Mouse (Mus musculus) heart, adult 2 months (tissue): Measurements from ENCODE around the gene Irak2. TPM values are rescaled to one million over a fixed set of nuclear protein-coding genes. Genes with fewer than 3 reads are reported as not detected.

Experiments
- DNase-seq, 2 experiments: peaks; one replicate each; pipeline ENCODE4 v3.0.0; 2021
- H3K27ac ChIP-seq: fragments of 200-600 bp; 2 replicates; pipeline ENCODE4 v1.8.1; 2022
- H3K27me3 ChIP-seq: fragments of 200-500 bp; 2 replicates; pipeline ENCODE4 v1.6.1; 2012; ENCODE audit warnings: mild to moderate bottlenecking, low read length, inconsistent platforms, mixed read lengths; ENCODE audit not compliant: control insufficient read depth, insufficient read depth
- H3K36me3 ChIP-seq: fragments of 200-500 bp; 2 replicates; pipeline ENCODE4 v1.6.1; 2012; ENCODE audit warnings: low read length, inconsistent platforms; ENCODE audit not compliant: control insufficient read depth, insufficient read depth
- H3K4me1 ChIP-seq: fragments of 200-500 bp; 2 replicates; pipeline ENCODE4 v1.6.1; 2011; ENCODE audit warnings: low read length; ENCODE audit not compliant: control insufficient read depth, insufficient read depth
- H3K4me3 ChIP-seq: fragments of 200-600 bp; 2 replicates; pipeline ENCODE4 v1.8.1; 2022
- H3K79me2 ChIP-seq: fragments of 200-500 bp; replicated peaks from 2 replicates; pipeline ENCODE4 v1.6.1; 2012; ENCODE audit warnings: mild to moderate bottlenecking, inconsistent platforms, low read length, moderate library complexity, mixed read lengths; ENCODE audit not compliant: control insufficient read depth, insufficient read depth
- H3K9ac ChIP-seq: fragments of 200-500 bp; 2 replicates; pipeline ENCODE4 v1.6.1; 2012; ENCODE audit warnings: low read depth, mild to moderate bottlenecking, control low read depth, inconsistent platforms, low read length, mixed read lengths
- CTCF ChIP-seq: fragments of 200-600 bp; IDR thresholded peaks from 2 replicates; pipeline ENCODE4 v1.8.1; 2022; ENCODE audit warnings: antibody characterized with exemption, mild to moderate bottlenecking, moderate library complexity
- EP300 ChIP-seq: fragments of 200-500 bp; IDR thresholded peaks from 2 replicates; pipeline ENCODE4 v1.6.1; 2011; ENCODE audit warnings: low read depth, low read length, control low read depth; ENCODE audit not compliant: insufficient read depth
- POLR2A ChIP-seq: fragments of 200-500 bp; IDR thresholded peaks from 2 replicates; pipeline ENCODE4 v1.6.1; 2011; ENCODE audit warnings: mild to moderate bottlenecking, low read depth, low read length, control low read depth; ENCODE audit not compliant: insufficient read depth
- WGBS: fragments of 180-500 bp; shearing (Covaris S2); methylation state at CpG from one replicate; pipeline ENCODE4 v1.1.7; 2018; 5-methylcytosine and 5-hydroxymethylcytosine counted together
- intact Hi-C: fragments of 180-260 bp; cut with DNase I; formaldehyde crosslinking; loops from one replicate; pipeline ENCODE4 v1.15.1; 2025
- polyA plus RNA-seq: library from polyadenylated mRNA; depleted of rRNA; stranded (reverse); fragments of >200 nt; gene quantifications from 2 replicates; pipeline ENCODE4 v1.2.3, GENCODE M21; 2012
- total RNA-seq, 2 experiments: library from RNA; stranded (reverse); gene quantifications; 2 replicates each; pipeline ENCODE4 v1.2.3; 2021

Gene Irak2
- total and polyA plus RNA-seq, 3 experiments, result 10.4 to 13.6 (median 12.9) TPM

GRCm38 (mm10) chr6:113603993-113604392, 34.3 kb upstream of the Irak2 start:
- 59% methylated on average over 12 of the region's 12 CpGs for WGBS
- H3K9ac ChIP-seq, result peak overlapping the region; percentile 73
- intact Hi-C loops, result loop anchor here (1.0 to 5.0 kb wide), 3 partner anchors 20 to 121 kb away; partner anchors contain the start of genes Creld1, Emc3 and Fancd2
- TF ChIP-seq CTCF (no peak), POLR2A (no peak), EP300 (no peak)
- 0 out of 2 replicates have a peak, but pooled peaks cover 2% of the 10 kb centered on the region for H3K36me3 ChIP-seq
- H3K4me1 ChIP-seq, result peaks cover 4% of the 10 kb centered on the region
- no peaks in the 10 kb centered on the region for H3K27me3 ChIP-seq
- H3K79me2 ChIP-seq, result peaks cover 5% of the 10 kb centered on the region
- DNase-seq, result no peak
- H3K27ac ChIP-seq, result peak overlapping the region; percentile 94
- peak overlapping the region; percentile 87 for H3K4me3 ChIP-seq

DNA sequence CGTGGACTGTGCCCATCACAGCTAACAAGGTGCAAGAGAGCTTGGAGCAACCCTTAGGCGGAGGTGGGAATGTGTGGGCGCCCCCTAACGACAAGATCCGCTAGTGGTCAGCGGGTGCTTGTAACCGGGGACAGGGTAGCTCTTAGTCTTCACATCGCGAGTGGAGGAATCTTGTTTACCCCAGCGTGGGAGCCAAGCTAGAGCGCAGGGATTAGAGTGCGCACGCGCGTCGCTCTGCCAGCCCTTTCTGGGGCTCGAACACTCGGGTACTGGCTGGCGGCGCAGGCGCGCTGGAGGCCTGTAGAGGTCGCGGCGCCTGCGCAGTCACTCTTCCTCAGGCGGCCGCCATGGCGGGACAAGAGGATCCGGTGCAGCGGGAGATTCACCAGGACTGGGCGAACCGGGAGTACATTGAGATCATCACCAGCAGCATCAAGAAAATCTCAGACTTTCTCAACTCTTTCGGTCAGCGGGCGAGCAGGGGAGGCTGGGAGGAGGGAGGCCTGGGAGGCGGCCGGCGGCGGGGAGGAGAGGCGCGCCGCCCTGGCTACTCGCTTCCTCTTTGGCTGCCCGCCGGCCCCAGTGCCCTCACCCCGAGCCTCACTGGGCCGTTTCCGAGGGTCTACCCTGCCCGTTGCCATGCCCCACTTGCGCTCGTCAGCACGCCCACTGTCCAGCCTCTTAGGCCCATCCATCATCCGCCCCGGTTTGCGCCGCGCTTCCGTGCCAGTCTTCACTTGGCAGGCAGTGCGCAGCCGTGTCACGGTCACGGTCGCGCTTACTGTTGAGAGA, 33.6 kb upstream of the Irak2 start, which contains the start of gene Brk1:
Brk1 (plus strand) TSS at position 341 of the 792 bp plus-strand sequence.
- WGBS, result under 1% methylated on average over 65 of the region's 65 CpGs
- Histone ChIP-seq H3K79me2 (peaks cover 5% of the 10 kb centered on the region), H3K27me3 (no peaks in the 10 kb centered on the region), H3K4me1 (peaks cover 4% of the 10 kb centered on the region), H3K4me3 (peak within 1 kb of the TSS; percentile 87), H3K9ac (peak within 1 kb of the TSS; percentile 93), H3K36me3 (0 out of 2 replicates have a peak, but pooled peaks cover 2% of the 10 kb centered on the region), H3K27ac (peak within 1 kb of the TSS; percentile 94)
- TF ChIP-seq EP300, result 0 out of 2 replicates have a peak, but pooled peaks have one; percentile 20
- peak; percentile 71 for TF ChIP-seq POLR2A
- TF ChIP-seq CTCF, result peak; percentile 75
- DNase-seq, result peak; percentile 92 to 93
- intact Hi-C loops, result loop anchor here (1.0 to 5.0 kb wide), 3 partner anchors 20 to 121 kb away; partner anchors contain the start of genes Creld1, Emc3 and Fancd2

DNA sequence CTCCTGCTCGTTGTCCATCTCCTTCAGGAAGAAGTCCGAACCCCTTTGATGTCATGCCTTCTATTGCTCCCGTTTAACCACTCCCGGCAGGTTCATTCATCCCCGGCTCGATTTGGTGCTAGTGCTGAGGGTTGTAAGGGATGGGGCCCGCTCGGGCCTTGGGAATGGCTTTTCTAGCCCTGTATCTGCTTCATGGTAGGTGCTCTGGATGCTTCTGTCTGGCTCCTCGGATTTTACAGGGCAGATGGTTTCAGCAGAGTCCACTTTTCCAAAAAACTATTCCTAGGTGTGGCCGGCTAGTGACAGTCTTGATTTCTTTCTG, 33.1 kb upstream of the Irak2 start:
- WGBS, result 3% methylated on average over 10 of the region's 10 CpGs
- no peak for DNase-seq
- H3K36me3 ChIP-seq, result 0 out of 2 replicates have a peak, but pooled peaks cover 2% of the 10 kb centered on the region
- TF ChIP-seq POLR2A, result no peak
- no peak for TF ChIP-seq CTCF
- no peak for TF ChIP-seq EP300
- peak overlapping the region; percentile 94 for H3K27ac ChIP-seq
- peaks cover 4% of the 10 kb centered on the region for H3K4me1 ChIP-seq
- H3K79me2 ChIP-seq, result peaks cover 5% of the 10 kb centered on the region
- H3K9ac ChIP-seq, result peak overlapping the region; percentile 93
- H3K4me3 ChIP-seq, result peak overlapping the region; percentile 87
- intact Hi-C loops, result no loop called here
- no peaks in the 10 kb centered on the region for H3K27me3 ChIP-seq

DNA sequence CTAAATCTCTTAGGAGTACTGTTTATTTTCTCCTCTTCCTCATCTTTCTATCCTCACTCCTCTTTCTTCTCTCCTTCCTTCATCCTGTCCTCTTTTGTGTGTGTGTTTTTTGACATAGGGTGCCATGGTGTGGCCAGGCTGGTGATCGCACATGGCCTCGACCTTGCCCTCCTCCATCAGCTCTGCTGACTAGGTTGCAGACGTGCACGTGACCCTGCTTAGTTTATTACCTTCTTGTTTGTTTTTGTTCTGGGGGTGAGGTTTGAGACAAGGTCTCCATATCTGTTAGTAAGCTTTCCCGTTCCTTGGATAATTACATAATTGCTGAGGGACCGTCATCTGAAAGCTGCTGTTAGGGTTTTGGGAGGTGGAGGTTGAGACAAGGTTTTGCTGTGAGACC, 29.4 kb upstream of the Irak2 start:
- Histone ChIP-seq H3K27me3 (no peaks in the 10 kb centered on the region), H3K4me1 (peaks cover 8% of the 10 kb centered on the region), H3K27ac (no peak overlapping the region), H3K79me2 (peaks cover 5% of the 10 kb centered on the region), H3K4me3 (no peak overlapping the region), H3K36me3 (peaks cover 10% of the 10 kb centered on the region), H3K9ac (no peak overlapping the region)
- intact Hi-C loops, result no loop called here
- no peak for DNase-seq
- no peak for TF ChIP-seq EP300
- no peak for TF ChIP-seq CTCF
- no peak for TF ChIP-seq POLR2A
- 83% methylated on average over 6 of the region's 6 CpGs for WGBS

- Histone ChIP-seq H3K79me2 (peaks cover 6% of the 10 kb centered on the region), H3K27me3 (no peaks in the 10 kb centered on the region), H3K9ac (no peak overlapping the region), H3K36me3 (peaks cover 10% of the 10 kb centered on the region), H3K4me1 (peaks cover 8% of the 10 kb centered on the region), H3K27ac (no peak overlapping the region), H3K4me3 (no peak overlapping the region)
- DNase-seq, result no peak
- intact Hi-C loops, result no loop called here
- no peak for TF ChIP-seq CTCF
- TF ChIP-seq EP300, result no peak
- no peak for TF ChIP-seq POLR2A
- WGBS, result 91% methylated on average over 7 of the region's 7 CpGs
Observed at GRCm38 (mm10) chr6:113609293-113609692, 29.0 kb upstream of the Irak2 start.

GRCm38 (mm10) chr6:113612258-113612969, 25.9 kb upstream of the Irak2 start:
- WGBS, result 49% methylated on average over 8 of the region's 8 CpGs
- Histone ChIP-seq H3K36me3 (peaks cover 8% of the 10 kb centered on the region), H3K9ac (peak overlapping the region; percentile 4; the same call in 1 of the 2 replicates), H3K4me1 (peaks cover 4% of the 10 kb centered on the region), H3K27ac (peak overlapping the region; percentile 59), H3K4me3 (no peak overlapping the region), H3K79me2 (peaks cover 2% of the 10 kb centered on the region; the same call in 1 of the 2 replicates), H3K27me3 (no peaks in the 10 kb centered on the region)
- TF ChIP-seq CTCF, result no peak
- TF ChIP-seq EP300, result no peak
- intact Hi-C loops, result no loop called here
- peak; percentile 32 to 37 for DNase-seq
